In genomic region chr2:52700352-52700751, GRCm38 (mm10) we compare ENCODE assay signal across 20 mouse cellular contexts. TPM values are rescaled to one million over a fixed set of nuclear protein-coding genes. Genes with fewer than 3 reads are reported as not detected.
"Had no signal": no experiment of that assay in that cellular context is flagged by ENCODE, and none has a peak within 500 bp of the region (broad histone marks: within the 10 kb centered on the region; RNA-seq: fewer than 3 reads in every experiment).

No protein-coding gene starts in this region.

- DNase-seq: lung, adult 18-20 months; lung, embryonic 14.5 days; lung, postnatal 10 days; lung, postnatal 4 days; midbrain, embryonic 14.5 days; retina, postnatal 1 day; right cerebral cortex, adult 18-20 months; right cerebral cortex, postnatal 25 days; thymus, adult 2 months; thymus, postnatal 25 days; thymus, postnatal 4 days had no signal

- H3K27me3 ChIP-seq: midbrain, embryonic 12.5 days; neural tube, embryonic 13.5 days; neural tube, embryonic 15.5 days; stomach, embryonic 15.5 days had no signal

- H3K4me2 ChIP-seq: lung, embryonic 14.5 days; midbrain, embryonic 12.5 days; neural tube, embryonic 13.5 days; neural tube, embryonic 15.5 days; stomach, embryonic 15.5 days had no signal

- H3K9ac ChIP-seq: lung, embryonic 14.5 days; midbrain, embryonic 12.5 days; neural tube, embryonic 13.5 days; neural tube, embryonic 15.5 days; stomach, embryonic 15.5 days had no signal

- H3K9me3 ChIP-seq: midbrain, embryonic 10.5 days; midbrain, embryonic 12.5 days; neural tube, embryonic 13.5 days; neural tube, embryonic 15.5 days; stomach, embryonic 15.5 days had no signal

- H3K4me3 ChIP-seq: midbrain, embryonic 10.5 days; midbrain, embryonic 12.5 days; myocyte; neural tube, embryonic 13.5 days; neural tube, embryonic 15.5 days; stomach, embryonic 15.5 days had no signal

- H3K27ac ChIP-seq: midbrain, embryonic 10.5 days; midbrain, embryonic 12.5 days; neural tube, embryonic 13.5 days; neural tube, embryonic 15.5 days; stomach, embryonic 15.5 days; stomach, postnatal 0 days had no signal

- ATAC-seq: midbrain, embryonic 16.5 days had no signal

- H3K4me1 ChIP-seq: midbrain, embryonic 10.5 days; midbrain, embryonic 12.5 days; neural tube, embryonic 13.5 days; neural tube, embryonic 15.5 days; stomach, embryonic 15.5 days had no signal

RNA-seq across cellular contexts. Expression of gene Cacnb4, which starts 23.7 kb away (rescaled TPM):
- total RNA-seq: megakaryocyte, adult 5-6 weeks had no signal
